Mouse (Mus musculus) stomach, postnatal 0 days (tissue): ENCODE measurements at regions not wholly inside any gene's neighbourhood (a gene's known extent, or its start where the extent isn't known, plus 50 kb on each side); places are given as distances from the start of the nearest gene placed in this dataset.

Experiments used
- ATAC-seq: fragments of 200-750 bp; cut with Nextera tagmentation; 2 replicates; pipeline ENCODE4 v1.8.0; 2017; ENCODE audit not compliant: low FRiP score, low TSS enrichment
- DNase-seq: peaks from one replicate; pipeline ENCODE4 v3.0.0-alpha.2; 2016; ENCODE audit warnings: low spot score
- H3K27ac ChIP-seq: fragments of 300-500 bp; sonication (generic); replicated peaks from 2 replicates; pipeline ENCODE4 v1.5.1; 2014; ENCODE audit warnings: mild to moderate bottlenecking, control low read depth
- H3K27me3 ChIP-seq: fragments of 300-500 bp; sonication (generic); 2 replicates; pipeline ENCODE4 v1.6.1; 2014; ENCODE audit warnings: low read length; ENCODE audit not compliant: control insufficient read depth, insufficient read depth
- H3K36me3 ChIP-seq: fragments of 300-500 bp; sonication (generic); 2 replicates; pipeline ENCODE4 v1.6.1; 2014; ENCODE audit warnings: low read length, mixed read lengths; ENCODE audit not compliant: control insufficient read depth, insufficient read depth
- H3K4me1 ChIP-seq: fragments of 300-500 bp; sonication (generic); replicated peaks from 2 replicates; pipeline ENCODE4 v1.6.1; 2014; ENCODE audit warnings: antibody characterized with exemption; ENCODE audit not compliant: control insufficient read depth, insufficient read depth
- H3K4me2 ChIP-seq: fragments of 300-500 bp; sonication (generic); replicated peaks from 2 replicates; pipeline ENCODE4 v1.6.1; 2014; ENCODE audit warnings: low read depth, mild to moderate bottlenecking, control low read depth, moderate library complexity
- H3K4me3 ChIP-seq: fragments of 300-500 bp; sonication (generic); 2 replicates; pipeline ENCODE4 v1.5.1; 2014; ENCODE audit warnings: low read depth, low read length, control low read depth
- H3K9ac ChIP-seq: fragments of 300-500 bp; sonication (generic); 2 replicates; pipeline ENCODE4 v1.6.1; 2014; ENCODE audit warnings: mild to moderate bottlenecking, low read length, control low read depth, mixed read lengths
- H3K9me3 ChIP-seq: fragments of 300-500 bp; sonication (generic); 2 replicates; pipeline ENCODE4 v1.6.1; 2016; ENCODE audit warnings: low read length; ENCODE audit not compliant: control insufficient read depth
- CTCF ChIP-seq: IDR thresholded peaks from 2 replicates; pipeline ENCODE4 v1.5.1; 2016; ENCODE audit warnings: antibody characterized with exemption, low read depth, mild to moderate bottlenecking, moderate library complexity
- EP300 ChIP-seq: optimal IDR thresholded peaks from 2 replicates; pipeline ENCODE3; 2016; ENCODE audit warnings: antibody characterized with exemption
- WGBS: fragments of 180-500 bp; shearing (Covaris S2); extraction: QIAGEN DNeasy Blood & Tissue Kit; methylation state at CpG from one replicate; pipeline ENCODE4 v1.1.7; 2014; 5-methylcytosine and 5-hydroxymethylcytosine counted together

- no peak for ATAC-seq
- H3K36me3 ChIP-seq: no peaks in the 10 kb centered on the region
- H3K27ac ChIP-seq: no peak overlapping the region
- no peaks in the 10 kb centered on the region for H3K9me3 ChIP-seq
- no peaks in the 10 kb centered on the region for H3K4me1 ChIP-seq
- no peak overlapping the region for H3K4me3 ChIP-seq
- H3K27me3 ChIP-seq: no peaks in the 10 kb centered on the region
- H3K9ac ChIP-seq: no peak overlapping the region
- no peak overlapping the region for H3K4me2 ChIP-seq
- no peak for DNase-seq
- TF ChIP-seq EP300 (no peak), CTCF (no peak)
Observed at GRCm38 (mm10) chr5:42969209-42969608, 263.8 kb upstream of the Cpeb2 start.

- no peak overlapping the region for H3K4me3 ChIP-seq
- no peaks in the 10 kb centered on the region for H3K27me3 ChIP-seq
- no peaks in the 10 kb centered on the region for H3K36me3 ChIP-seq
- ATAC-seq: no peak
- WGBS: 65% methylated on average over 3 of the region's 3 CpGs
- no peak overlapping the region for H3K4me2 ChIP-seq
- no peak for DNase-seq
- H3K9me3 ChIP-seq: no peaks in the 10 kb centered on the region
- TF ChIP-seq CTCF (no peak), EP300 (no peak)
- no peak overlapping the region for H3K9ac ChIP-seq
- H3K4me1 ChIP-seq: no peaks in the 10 kb centered on the region
- no peak overlapping the region for H3K27ac ChIP-seq
Observed at GRCm38 (mm10) chr5:42969621-42970020, 263.3 kb upstream of the Cpeb2 start.

GRCm38 (mm10) chr5:42977108-42977507 lies 255.9 kb upstream of the Cpeb2 start:
- 80% methylated on average over 4 of the region's 4 CpGs for WGBS
- no peak for ATAC-seq
- H3K4me1 ChIP-seq: no peaks in the 10 kb centered on the region

GRCm38 (mm10) chr5:42980946-42981650 lies 251.9 kb upstream of the Cpeb2 start:
- DNase-seq (no peak), ATAC-seq (no peak)
- no peaks in the 10 kb centered on the region for H3K27me3 ChIP-seq
- no peak overlapping the region for H3K4me2 ChIP-seq
- no peak overlapping the region for H3K9ac ChIP-seq
- no peak overlapping the region for H3K4me3 ChIP-seq
- H3K4me1 ChIP-seq: no peaks in the 10 kb centered on the region
- no peaks in the 10 kb centered on the region for H3K9me3 ChIP-seq
- 72% methylated on average over 2 of the region's 2 CpGs for WGBS
- H3K27ac ChIP-seq: no peak overlapping the region
- TF ChIP-seq EP300: no peak
- no peak for TF ChIP-seq CTCF
- no peaks in the 10 kb centered on the region for H3K36me3 ChIP-seq

More at GRCm38 (mm10) chr5:42977108-42977507, 255.9 kb upstream of the Cpeb2 start:
- H3K36me3 ChIP-seq: no peaks in the 10 kb centered on the region
- H3K9ac ChIP-seq: no peak overlapping the region
- no peak overlapping the region for H3K27ac ChIP-seq
- no peak overlapping the region for H3K4me2 ChIP-seq
- no peaks in the 10 kb centered on the region for H3K27me3 ChIP-seq
- no peak for DNase-seq
- no peak overlapping the region for H3K4me3 ChIP-seq
- no peak for TF ChIP-seq EP300
- no peak for TF ChIP-seq CTCF
- no peaks in the 10 kb centered on the region for H3K9me3 ChIP-seq

- no peak overlapping the region for H3K4me2 ChIP-seq
- 67% methylated on average over 4 of the region's 4 CpGs for WGBS
- H3K9me3 ChIP-seq: no peaks in the 10 kb centered on the region
- H3K27me3 ChIP-seq: no peaks in the 10 kb centered on the region
- H3K4me3 ChIP-seq: no peak overlapping the region
- H3K4me1 ChIP-seq: no peaks in the 10 kb centered on the region
- DNase-seq: no peak
- TF ChIP-seq CTCF (peak; percentile 50), EP300 (no peak)
- ATAC-seq: no peak
- H3K27ac ChIP-seq: no peak overlapping the region
- no peaks in the 10 kb centered on the region for H3K36me3 ChIP-seq
- no peak overlapping the region for H3K9ac ChIP-seq
Observed at GRCm38 (mm10) chr5:42986203-42986602, 246.8 kb upstream of the Cpeb2 start.

- no peak overlapping the region for H3K27ac ChIP-seq
- H3K27me3 ChIP-seq: no peaks in the 10 kb centered on the region
- 73% methylated on average over 3 of the region's 3 CpGs for WGBS
- no peaks in the 10 kb centered on the region for H3K4me1 ChIP-seq
- no peak overlapping the region for H3K4me2 ChIP-seq
- no peaks in the 10 kb centered on the region for H3K36me3 ChIP-seq
- no peak for TF ChIP-seq CTCF
- TF ChIP-seq EP300: no peak
- ATAC-seq: peak; percentile 56; the same call in 1 of the 2 replicates
- no peak overlapping the region for H3K9ac ChIP-seq
- DNase-seq: no peak
- no peak overlapping the region for H3K4me3 ChIP-seq
- H3K9me3 ChIP-seq: no peaks in the 10 kb centered on the region
Observed at GRCm38 (mm10) chr5:42987710-42988466, 245.1 kb upstream of the Cpeb2 start.
